Mouse (Mus musculus) forebrain, embryonic 11.5 days (tissue): ENCODE data around the gene Rasal3. TPM values are rescaled to one million over a fixed set of nuclear protein-coding genes. Genes with fewer than 3 reads are reported as not detected.

Source experiments
- ATAC-seq: fragments of 200-750 bp; cut with Nextera tagmentation; replicated peaks from 2 replicates; pipeline ENCODE4 v1.8.0; 2017; ENCODE audit warnings: moderate TSS enrichment; ENCODE audit not compliant: low FRiP score
- DNase-seq: peaks from one replicate; pipeline ENCODE4 v3.0.0-alpha.2; 2017; ENCODE audit warnings: low spot score
- H3K27ac ChIP-seq: fragments of 300-500 bp; sonication (generic); 2 replicates; pipeline ENCODE4 v1.5.1; 2014; ENCODE audit warnings: low read depth, low read length
- H3K27me3 ChIP-seq: fragments of 300-500 bp; sonication (generic); 2 replicates; pipeline ENCODE4 v1.6.1; 2014; ENCODE audit warnings: mild to moderate bottlenecking, low read length, mixed read lengths; ENCODE audit not compliant: control insufficient read depth, insufficient read depth
- H3K36me3 ChIP-seq: fragments of 300-500 bp; sonication (generic); 2 replicates; pipeline ENCODE4 v1.6.1; 2014; ENCODE audit warnings: mild to moderate bottlenecking, low read length, moderate library complexity, mixed read lengths; ENCODE audit not compliant: control insufficient read depth, insufficient read depth
- H3K4me1 ChIP-seq: fragments of 300-500 bp; sonication (generic); replicated peaks from 2 replicates; pipeline ENCODE4 v1.6.1; 2014; ENCODE audit warnings: low read length, mixed read lengths; ENCODE audit not compliant: control insufficient read depth, insufficient read depth
- H3K4me2 ChIP-seq: fragments of 300-500 bp; sonication (generic); 2 replicates; pipeline ENCODE4 v1.6.1; 2014; ENCODE audit warnings: low read depth, mild to moderate bottlenecking, low read length, moderate library complexity, mixed read lengths; ENCODE audit not compliant: severe bottlenecking
- H3K4me3 ChIP-seq: fragments of 300-500 bp; sonication (generic); 2 replicates; pipeline ENCODE4 v1.5.1; 2014; ENCODE audit warnings: low read depth, low read length
- H3K9ac ChIP-seq: fragments of 300-500 bp; sonication (generic); 2 replicates; pipeline ENCODE4 v1.6.1; 2014; ENCODE audit warnings: low read length
- H3K9me3 ChIP-seq: fragments of 300-500 bp; sonication (generic); 2 replicates; pipeline ENCODE4 v1.6.1; 2016; ENCODE audit warnings: low read length, mixed read lengths; ENCODE audit not compliant: control insufficient read depth
- WGBS: fragments of 180-500 bp; shearing (Covaris S2); extraction: QIAGEN DNeasy Blood & Tissue Kit; methylation state at CpG from one replicate; pipeline ENCODE4 v1.1.7; 2014; 5-methylcytosine and 5-hydroxymethylcytosine counted together
- polyA plus RNA-seq: library from polyadenylated mRNA; unstranded; fragments of >200 nt; fragmentation: Nextera tagmentation; extraction: Ambion mirVana; gene quantifications from 2 replicates; pipeline ENCODE4 v1.2.1, GENCODE M21; 2014

Gene Rasal3
- polyA plus RNA-seq, 1 experiment from 2014 or later: 0.21 TPM

GRCm38 (mm10) chr17:32383661-32384060 lies 19.7 kb downstream of the Rasal3 start:
- 89% methylated on average over 5 of the region's 5 CpGs for WGBS
- DNase-seq: peak; percentile 48

GRCm38 (mm10) chr17:32382576-32382975 lies 20.8 kb downstream of the Rasal3 start:
- H3K4me3 ChIP-seq: no peak overlapping the region
- H3K4me2 ChIP-seq: no peak overlapping the region
- DNase-seq (peak; percentile 47), ATAC-seq (no peak)
- 93% methylated on average over 7 of the region's 7 CpGs for WGBS
- no peaks in the 10 kb centered on the region; the same call in 1 of the 2 replicates for H3K36me3 ChIP-seq
- H3K9me3 ChIP-seq: no peaks in the 10 kb centered on the region
- no peak overlapping the region for H3K9ac ChIP-seq
- H3K27ac ChIP-seq: no peak overlapping the region
- H3K4me1 ChIP-seq: no peaks in the 10 kb centered on the region
- H3K27me3 ChIP-seq: no peaks in the 10 kb centered on the region

More at GRCm38 (mm10) chr17:32383661-32384060, 19.7 kb downstream of the Rasal3 start:
- Histone ChIP-seq H3K9me3 (no peaks in the 10 kb centered on the region), H3K4me2 (no peak overlapping the region), H3K36me3 (no peaks in the 10 kb centered on the region; the same call in 1 of the 2 replicates), H3K27ac (no peak overlapping the region), H3K9ac (no peak overlapping the region), H3K4me3 (no peak overlapping the region), H3K27me3 (no peaks in the 10 kb centered on the region), H3K4me1 (peaks cover 2% of the 10 kb centered on the region; the same call in 1 of the 2 replicates)
- ATAC-seq: no peak

GRCm38 (mm10) chr17:32378786-32379185 lies 24.6 kb downstream of the Rasal3 start:
- WGBS: 80% methylated on average over 2 of the region's 2 CpGs
- ATAC-seq (no peak), DNase-seq (peak; percentile 34)
- Histone ChIP-seq H3K9ac (no peak overlapping the region), H3K4me2 (no peak overlapping the region), H3K27me3 (no peaks in the 10 kb centered on the region), H3K27ac (no peak overlapping the region), H3K9me3 (no peaks in the 10 kb centered on the region), H3K4me3 (no peak overlapping the region), H3K4me1 (no peaks in the 10 kb centered on the region), H3K36me3 (peaks cover 3% of the 10 kb centered on the region; the same call in 1 of the 2 replicates)

- ATAC-seq (no peak), DNase-seq (no peak)
- H3K9me3 ChIP-seq: no peaks in the 10 kb centered on the region
- peaks cover 3% of the 10 kb centered on the region; the same call in 1 of the 2 replicates for H3K36me3 ChIP-seq
- H3K4me3 ChIP-seq: no peak overlapping the region
- no peak overlapping the region for H3K9ac ChIP-seq
- no peaks in the 10 kb centered on the region for H3K4me1 ChIP-seq
- H3K27me3 ChIP-seq: no peaks in the 10 kb centered on the region
- no peak overlapping the region for H3K4me2 ChIP-seq
- H3K27ac ChIP-seq: no peak overlapping the region
- WGBS: 84% methylated on average over 9 of the region's 9 CpGs
Observed at GRCm38 (mm10) chr17:32377137-32377536, 26.2 kb downstream of the Rasal3 start.

GRCm38 (mm10) chr17:32376475-32376874 lies 26.9 kb downstream of the Rasal3 start:
- no peaks in the 10 kb centered on the region for H3K9me3 ChIP-seq
- H3K27ac ChIP-seq: no peak overlapping the region
- no peak for ATAC-seq
- DNase-seq: no peak
- H3K9ac ChIP-seq: no peak overlapping the region
- H3K36me3 ChIP-seq: peaks cover 3% of the 10 kb centered on the region; the same call in 1 of the 2 replicates
- H3K4me3 ChIP-seq: no peak overlapping the region
- H3K4me1 ChIP-seq: no peaks in the 10 kb centered on the region
- WGBS: 87% methylated on average over 15 of the region's 15 CpGs
- H3K4me2 ChIP-seq: no peak overlapping the region
- H3K27me3 ChIP-seq: no peaks in the 10 kb centered on the region

GRCm38 (mm10) chr17:32368991-32369578 lies 34.3 kb downstream of the Rasal3 start:
- no peaks in the 10 kb centered on the region for H3K9me3 ChIP-seq
- ATAC-seq (0 out of 2 replicates have a peak, but pooled peaks have one; percentile 42), DNase-seq (no peak)
- 12% methylated on average over 12 of the region's 17 CpGs for WGBS
- H3K36me3 ChIP-seq: no peaks in the 10 kb centered on the region
- H3K4me2 ChIP-seq: peak overlapping the region; percentile 34; the same call in 1 of the 2 replicates
- H3K9ac ChIP-seq: peak overlapping the region; percentile 7; the same call in 1 of the 2 replicates
- H3K4me1 ChIP-seq: no peaks in the 10 kb centered on the region
- H3K4me3 ChIP-seq: peak overlapping the region; percentile 9; the same call in 1 of the 2 replicates
- H3K27me3 ChIP-seq: no peaks in the 10 kb centered on the region
- no peak overlapping the region for H3K27ac ChIP-seq

- Histone ChIP-seq H3K4me1 (peaks cover 6% of the 10 kb centered on the region), H3K36me3 (no peaks in the 10 kb centered on the region), H3K9me3 (no peaks in the 10 kb centered on the region), H3K27ac (no peak overlapping the region), H3K27me3 (no peaks in the 10 kb centered on the region), H3K4me3 (no peak overlapping the region), H3K4me2 (no peak overlapping the region), H3K9ac (no peak overlapping the region)
- DNase-seq (no peak), ATAC-seq (no peak)
- WGBS: 89% methylated on average over 11 of the region's 11 CpGs
Observed at GRCm38 (mm10) chr17:32367706-32368105, 35.7 kb downstream of the Rasal3 start.

GRCm38 (mm10) chr17:32365296-32365695 lies 38.1 kb downstream of the Rasal3 start:
- 85% methylated on average over 1 of the region's 1 CpGs for WGBS

GRCm38 (mm10) chr17:32364850-32365249 lies 38.5 kb downstream of the Rasal3 start:
- 64% methylated on average over 5 of the region's 5 CpGs for WGBS
- no peaks in the 10 kb centered on the region for H3K27me3 ChIP-seq
- peak overlapping the region; percentile 86 for H3K4me3 ChIP-seq
- peak overlapping the region; percentile 37; the same call in 1 of the 2 replicates for H3K4me2 ChIP-seq
- peaks cover 7% of the 10 kb centered on the region for H3K4me1 ChIP-seq
- H3K9me3 ChIP-seq: no peaks in the 10 kb centered on the region
- no peak for DNase-seq
- peak overlapping the region; percentile 97 for H3K9ac ChIP-seq
- ATAC-seq: peak; percentile 20
- no peak overlapping the region for H3K27ac ChIP-seq
- peaks cover 10% of the 10 kb centered on the region; the same call in 1 of the 2 replicates for H3K36me3 ChIP-seq

More at GRCm38 (mm10) chr17:32365296-32365695, 38.1 kb downstream of the Rasal3 start:
- no peak for ATAC-seq
- Histone ChIP-seq H3K4me3 (no peak overlapping the region), H3K9me3 (no peaks in the 10 kb centered on the region), H3K27me3 (no peaks in the 10 kb centered on the region), H3K4me2 (no peak overlapping the region), H3K27ac (no peak overlapping the region), H3K4me1 (peaks cover 7% of the 10 kb centered on the region), H3K9ac (no peak overlapping the region), H3K36me3 (peaks cover 5% of the 10 kb centered on the region; the same call in 1 of the 2 replicates)
- no peak for DNase-seq
